Mouse (Mus musculus) liver, embryonic 14.5 days (tissue): ENCODE data around the gene Kazn.

Experiments
- CTCF ChIP-seq: IDR thresholded peaks from 2 replicates; pipeline ENCODE4 v1.5.1; 2016; ENCODE audit warnings: antibody characterized with exemption, low read depth, control low read depth
- EP300 ChIP-seq: IDR thresholded peaks from 2 replicates; pipeline ENCODE4 v1.6.1; 2016; ENCODE audit warnings: antibody characterized with exemption, low read depth

DNA sequence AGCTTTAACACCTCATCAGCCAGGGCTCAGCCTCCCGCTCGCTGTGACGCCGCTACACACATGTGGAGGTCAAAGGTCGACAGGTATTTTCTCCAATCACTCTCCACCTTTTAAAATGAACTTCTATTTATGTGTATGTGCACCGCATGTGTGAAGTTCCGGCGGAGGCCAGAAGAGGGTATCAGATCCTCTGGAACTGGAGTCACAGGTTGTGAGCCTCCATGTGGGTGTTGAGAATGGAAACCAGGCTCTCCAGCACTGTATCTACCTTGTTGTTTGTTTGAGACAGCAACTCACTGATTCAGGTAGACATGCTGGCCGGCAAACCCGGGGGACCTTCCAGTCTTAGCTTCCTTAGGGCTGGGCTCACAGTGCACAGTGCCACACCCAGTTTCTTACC, 91.5 kb downstream of the Kazn start:
- no peak for TF ChIP-seq CTCF
- TF ChIP-seq EP300: no peak
